Mouse (Mus musculus): Measurements from ENCODE around the gene Fam71e2. TPM values are rescaled to one million over a fixed set of nuclear protein-coding genes. Genes with fewer than 3 reads are reported as not detected.

Fam71e2 gene
- not detected in 2 replicates for polyA plus RNA-seq (2015; fragmentation: Nextera tagmentation; extraction: Ambion mirVana)

GRCm38 (mm10) chr7:4771202-4771601, at the start of gene Fam71e2:
Gene Fam71e2, minus strand, starts transcription at chr7:4771302.

GRCm38 (mm10) chr7:4812303-4813104, 41.4 kb upstream of the Fam71e2 start, which contains the start of gene Ube2s:
Gene Ube2s, minus strand, starts transcription at chr7:4812590.

GRCm38 (mm10) chr7:4792278-4793212, 21.4 kb upstream of the Fam71e2 start, which contains the start of gene Rpl28:
Gene Rpl28, plus strand, starts transcription at chr7:4792874.

GRCm38 (mm10) chr7:4789436-4789935, 18.4 kb upstream of the Fam71e2 start, which contains the start of gene Tmem238:
Gene Tmem238, minus strand, starts transcription at chr7:4789656.

GRCm38 (mm10) chr7:4782759-4783158, 11.7 kb upstream of the Fam71e2 start, which contains the start of the genes Il11 and Tmem190:
Gene Il11, minus strand, starts transcription at chr7:4782859.
Gene Tmem190, plus strand, starts transcription at chr7:4782937.

GRCm38 (mm10) chr7:4752821-4753570, 18.1 kb downstream of the Fam71e2 start, which contains the start of gene Cox6b2:
Gene Cox6b2, minus strand, starts transcription at chr7:4753094.

GRCm38 (mm10) chr7:4739544-4740275, 31.4 kb downstream of the Fam71e2 start, which contains the start of gene Kmt5c:
Gene Kmt5c, plus strand, starts transcription at chr7:4740115.

GRCm38 (mm10) chr7:4725169-4725568, 45.9 kb downstream of the Fam71e2 start, which contains the start of gene Tmem150b:
Gene Tmem150b, minus strand, starts transcription at chr7:4725249.

Other genes with a start within 250 kb of the Fam71e2 start
- 3.2 and 3.4 TPM in 2 replicates for gene Tnni3, start 247.1 kb downstream of the Fam71e2 start, polyA plus RNA-seq (2015; fragmentation: Nextera tagmentation; extraction: Ambion mirVana)
- gene Dnaaf3, start 238.8 kb downstream of the Fam71e2 start, polyA plus RNA-seq (2015; fragmentation: Nextera tagmentation; extraction: Ambion mirVana), result 0.27 and 0.55 TPM in 2 replicates
- 0.10 and 0.31 TPM in 2 replicates for gene Syt5, start 223.8 kb downstream of the Fam71e2 start, polyA plus RNA-seq (2015; fragmentation: Nextera tagmentation; extraction: Ambion mirVana)
- not detected in 2 replicates for gene Ptprh, start 167.3 kb downstream of the Fam71e2 start, polyA plus RNA-seq (2015; fragmentation: Nextera tagmentation; extraction: Ambion mirVana)
- 0.26 and 0.62 TPM in 2 replicates for gene Tmem86b, start 139.9 kb downstream of the Fam71e2 start, polyA plus RNA-seq (2015; fragmentation: Nextera tagmentation; extraction: Ambion mirVana)
- 5.1 and 5.6 TPM in 2 replicates for gene Ppp6r1, start 112.3 kb downstream of the Fam71e2 start, polyA plus RNA-seq (2015; fragmentation: Nextera tagmentation; extraction: Ambion mirVana)
- gene Hspbp1, start 86.2 kb downstream of the Fam71e2 start, polyA plus RNA-seq (2015; fragmentation: Nextera tagmentation; extraction: Ambion mirVana), result 41.2 and 49.2 TPM in 2 replicates
- gene Brsk1, start 80.7 kb downstream of the Fam71e2 start, polyA plus RNA-seq (2015; fragmentation: Nextera tagmentation; extraction: Ambion mirVana), result 0.23 and 0.39 TPM in 2 replicates
- 0.07 TPM in 1 of 2 replicates, not detected in the other for gene Tmem150b, start 46.1 kb downstream of the Fam71e2 start, polyA plus RNA-seq (2015; fragmentation: Nextera tagmentation; extraction: Ambion mirVana)
- 22.4 and 24.9 TPM in 2 replicates for gene Kmt5c, start 31.2 kb downstream of the Fam71e2 start, polyA plus RNA-seq (2015; fragmentation: Nextera tagmentation; extraction: Ambion mirVana)
- gene Cox6b2, start 18.2 kb downstream of the Fam71e2 start, polyA plus RNA-seq (2015; fragmentation: Nextera tagmentation; extraction: Ambion mirVana), result 18.6 and 22.1 TPM in 2 replicates
- 0.09 TPM in 1 of 2 replicates, not detected in the other for gene Il11, start 11.6 kb upstream of the Fam71e2 start, polyA plus RNA-seq (2015; fragmentation: Nextera tagmentation; extraction: Ambion mirVana)
- gene Tmem190, start 11.6 kb upstream of the Fam71e2 start, polyA plus RNA-seq (2015; fragmentation: Nextera tagmentation; extraction: Ambion mirVana), result not detected in 2 replicates
- gene Tmem238, start 18.4 kb upstream of the Fam71e2 start, polyA plus RNA-seq (2015; fragmentation: Nextera tagmentation; extraction: Ambion mirVana), result 8.2 and 8.9 TPM in 2 replicates
- 262 and 278 TPM in 2 replicates for gene Rpl28, start 21.6 kb upstream of the Fam71e2 start, polyA plus RNA-seq (2015; fragmentation: Nextera tagmentation; extraction: Ambion mirVana)
- 106 and 115 TPM in 2 replicates for gene Ube2s, start 41.3 kb upstream of the Fam71e2 start, polyA plus RNA-seq (2015; fragmentation: Nextera tagmentation; extraction: Ambion mirVana)
- gene Shisa7, start 73.4 kb upstream of the Fam71e2 start, polyA plus RNA-seq (2015; fragmentation: Nextera tagmentation; extraction: Ambion mirVana), result not detected in 2 replicates
- gene Isoc2b, start 99.0 kb upstream of the Fam71e2 start, polyA plus RNA-seq (2015; fragmentation: Nextera tagmentation; extraction: Ambion mirVana), result 3.2 and 8.0 TPM in 2 replicates
- 0.87 and 1.4 TPM in 2 replicates for gene Isoc2a, start 105.9 kb upstream of the Fam71e2 start, polyA plus RNA-seq (2015; fragmentation: Nextera tagmentation; extraction: Ambion mirVana)
- 0.10 TPM in 1 of 2 replicates, not detected in the other for gene Gm36210, start 135.2 kb upstream of the Fam71e2 start, polyA plus RNA-seq (2015; fragmentation: Nextera tagmentation; extraction: Ambion mirVana)
- 1.8 and 2.0 TPM in 2 replicates for gene Zfp628, start 143.9 kb upstream of the Fam71e2 start, polyA plus RNA-seq (2015; fragmentation: Nextera tagmentation; extraction: Ambion mirVana)
- 0.66 and 1.3 TPM in 2 replicates for gene Nat14, start 150.7 kb upstream of the Fam71e2 start, polyA plus RNA-seq (2015; fragmentation: Nextera tagmentation; extraction: Ambion mirVana)
- 8.7 and 10.2 TPM in 2 replicates for gene Ssc5d, start 154.5 kb upstream of the Fam71e2 start, polyA plus RNA-seq (2015; fragmentation: Nextera tagmentation; extraction: Ambion mirVana)
- gene Sbk2, start 193.1 kb upstream of the Fam71e2 start, polyA plus RNA-seq (2015; fragmentation: Nextera tagmentation; extraction: Ambion mirVana), result 6.5 and 8.4 TPM in 2 replicates
- not detected in 2 replicates for gene Sbk3, start 199.9 kb upstream of the Fam71e2 start, polyA plus RNA-seq (2015; fragmentation: Nextera tagmentation; extraction: Ambion mirVana)
- 9.2 and 12.0 TPM in 2 replicates for gene Zfp579, start 224.9 kb upstream of the Fam71e2 start, polyA plus RNA-seq (2015; fragmentation: Nextera tagmentation; extraction: Ambion mirVana)
- 14.0 and 16.9 TPM in 2 replicates for gene Zfp524, start 243.1 kb upstream of the Fam71e2 start, polyA plus RNA-seq (2015; fragmentation: Nextera tagmentation; extraction: Ambion mirVana)
- 16.4 and 17.7 TPM in 2 replicates for gene Fiz1, start 243.4 kb upstream of the Fam71e2 start, polyA plus RNA-seq (2015; fragmentation: Nextera tagmentation; extraction: Ambion mirVana)
- 0.17 and 1.3 TPM in 2 replicates for gene Gm44973, start 244.2 kb upstream of the Fam71e2 start, polyA plus RNA-seq (2015; fragmentation: Nextera tagmentation; extraction: Ambion mirVana)
- gene Zfp865, start 249.1 kb upstream of the Fam71e2 start, polyA plus RNA-seq (2015; fragmentation: Nextera tagmentation; extraction: Ambion mirVana), result 3.0 and 3.2 TPM in 2 replicates
- 0.22 and 1.5 TPM in 2 replicates for gene Ccdc106, start 249.3 kb upstream of the Fam71e2 start, polyA plus RNA-seq (2015; fragmentation: Nextera tagmentation; extraction: Ambion mirVana)

Data from skeletal muscle tissue, postnatal 0 days (tissue).